Mouse (Mus musculus): ENCODE data around the gene Sgsm2.

DNA sequence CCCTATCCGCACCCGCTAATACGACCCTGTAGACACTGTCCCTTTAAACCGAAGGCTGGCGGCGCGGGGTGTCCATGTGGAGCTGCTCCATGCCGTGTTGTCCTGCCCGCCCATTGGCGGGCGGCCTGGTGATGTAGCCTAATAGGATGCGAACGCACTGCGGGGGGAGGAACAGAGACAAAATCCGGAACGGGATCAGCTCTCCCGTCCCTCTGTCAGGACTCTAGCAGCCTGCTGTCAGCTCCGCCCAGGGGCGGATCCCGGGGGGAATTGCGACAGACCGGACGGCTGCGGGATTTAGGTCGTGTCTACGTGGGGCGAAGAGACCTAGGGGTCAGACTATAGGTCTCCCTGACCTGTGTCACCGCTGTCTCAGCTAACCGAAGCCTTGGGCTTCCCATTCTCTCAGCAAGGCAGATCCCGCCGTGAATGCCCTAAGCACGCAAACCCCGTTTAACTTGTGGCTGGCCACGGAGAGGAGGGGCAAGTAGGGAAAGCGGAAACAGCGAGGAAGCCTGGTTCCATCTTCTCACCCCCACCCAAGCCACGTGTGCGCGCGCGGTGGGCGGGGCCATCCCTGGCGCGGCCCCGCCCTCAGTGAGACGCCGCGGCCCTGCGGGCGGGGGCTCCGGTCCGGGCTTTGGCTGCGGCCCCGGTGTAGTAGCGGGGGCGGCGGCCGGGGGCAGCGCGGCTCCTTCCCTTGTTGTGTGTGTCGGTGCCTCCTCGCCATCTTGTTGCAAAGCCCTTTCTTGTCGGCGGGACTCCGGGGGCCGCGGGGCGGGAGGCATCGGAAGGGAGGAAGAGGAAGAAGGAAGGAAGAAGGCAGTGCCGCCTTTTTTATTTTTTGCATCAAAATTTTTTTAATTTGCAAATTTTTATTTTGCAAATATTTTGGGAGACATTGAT is 66.4 kb downstream of the Sgsm2 start, which contains the start of gene Mnt:
- TF ChIP-seq CTCF (conservative IDR thresholded peaks at IDR 0.05; ENCODE audit: low read length) (no peak), NANOG (IDR thresholded peaks at IDR 0.05; ENCODE audit: borderline replicate concordance, low read length) (no peak), POU5F1 (IDR thresholded peaks at IDR 0.05; ENCODE audit: borderline replicate concordance, low read length) (no peak)
